ENCODE assay signal across 18 mouse cellular contexts in genomic region chr13:89735111-89735510, GRCm38 (mm10). TPM values are rescaled to one million over a fixed set of nuclear protein-coding genes. Genes with fewer than 3 reads are reported as not detected.
DNase-seq lines count a peak whose midpoint lies in the region; ATAC-seq and TF ChIP-seq lines count a peak whose summit lies in the region.
"Had no signal": no experiment of that assay in that cellular context is flagged by ENCODE, and none has a peak within 500 bp of the region (broad histone marks: within the 10 kb centered on the region; RNA-seq: fewer than 3 reads in every experiment).

No protein-coding gene starts in this region.

- intact Hi-C loops in heart, postnatal 36 days (cut with DNase I), result no loop called here

- no peak for TF ChIP-seq CTCF in heart, postnatal 0 days (IDR thresholded peaks at IDR 0.05; ENCODE audit: low read depth)

- peak overlapping the region; percentile 63 for H3K27ac ChIP-seq in heart, embryonic 12.5 days (ENCODE audit: poor library complexity, severe bottlenecking)
- no peak overlapping the region for H3K27ac ChIP-seq in kidney, embryonic 15.5 days
- peak overlapping the region; percentile 16 for H3K27ac ChIP-seq in heart, postnatal 0 days (ENCODE audit: low read depth)
- no peak overlapping the region for H3K27ac ChIP-seq in forebrain, embryonic 15.5 days (replicated peaks)
- H3K27ac ChIP-seq: hindbrain, embryonic 13.5 days; limb, embryonic 12.5 days; liver, embryonic 12.5 days; midbrain, embryonic 12.5 days; neural tube, embryonic 12.5 days had no signal

- WGBS in heart, embryonic 12.5 days, result 13% methylated on average over 5 of the region's 5 CpGs
- WGBS in kidney, embryonic 15.5 days, result 48% methylated on average over 5 of the region's 5 CpGs
- 15% methylated on average over 5 of the region's 5 CpGs for WGBS in heart, postnatal 0 days
- WGBS in forebrain, embryonic 15.5 days, result 74% methylated on average over 5 of the region's 5 CpGs

- H3K4me3 ChIP-seq in heart, embryonic 12.5 days, result no peak overlapping the region
- H3K4me3 ChIP-seq in kidney, embryonic 15.5 days (replicated peaks), result no peak overlapping the region
- H3K4me3 ChIP-seq in heart, postnatal 0 days (ENCODE audit: low read depth, low read length), result no peak overlapping the region
- no peak overlapping the region for H3K4me3 ChIP-seq in forebrain, embryonic 15.5 days
- H3K4me3 ChIP-seq: hindbrain, embryonic 13.5 days; limb, embryonic 12.5 days; liver, embryonic 12.5 days; midbrain, embryonic 12.5 days; neural tube, embryonic 12.5 days had no signal

- H3K4me2 ChIP-seq in heart, embryonic 12.5 days, result peak overlapping the region; percentile 40
- H3K4me2 ChIP-seq in kidney, embryonic 15.5 days, result no peak overlapping the region
- no peak overlapping the region for H3K4me2 ChIP-seq in heart, postnatal 0 days (ENCODE audit: low read depth, low read length)
- H3K4me2 ChIP-seq in forebrain, embryonic 15.5 days (replicated peaks), result no peak overlapping the region
- H3K4me2 ChIP-seq: hindbrain, embryonic 13.5 days; limb, embryonic 12.5 days; liver, embryonic 12.5 days; midbrain, embryonic 12.5 days; neural tube, embryonic 12.5 days had no signal

- no peak for TF ChIP-seq EP300 in heart, postnatal 0 days (IDR thresholded peaks at IDR 0.05; ENCODE audit: low read depth)

- no peaks in the 10 kb centered on the region for H3K27me3 ChIP-seq in heart, embryonic 12.5 days (replicated peaks)
- no peaks in the 10 kb centered on the region for H3K27me3 ChIP-seq in kidney, embryonic 15.5 days
- no peaks in the 10 kb centered on the region for H3K27me3 ChIP-seq in heart, postnatal 0 days (ENCODE audit: control insufficient read depth, insufficient read depth, low read length)
- no peaks in the 10 kb centered on the region for H3K27me3 ChIP-seq in forebrain, embryonic 15.5 days
- H3K27me3 ChIP-seq: hindbrain, embryonic 13.5 days; limb, embryonic 12.5 days; midbrain, embryonic 12.5 days; neural tube, embryonic 12.5 days had no signal

- H3K9ac ChIP-seq in heart, embryonic 12.5 days, result no peak overlapping the region
- no peak overlapping the region for H3K9ac ChIP-seq in kidney, embryonic 15.5 days
- no peak overlapping the region for H3K9ac ChIP-seq in heart, postnatal 0 days (replicated peaks; ENCODE audit: low read depth, low read length)
- H3K9ac ChIP-seq in forebrain, embryonic 15.5 days (replicated peaks), result no peak overlapping the region
- H3K9ac ChIP-seq: hindbrain, embryonic 13.5 days; limb, embryonic 12.5 days; liver, embryonic 12.5 days; midbrain, embryonic 12.5 days; neural tube, embryonic 12.5 days had no signal

- peaks cover 6% of the 10 kb centered on the region; the same call in 1 of the 2 replicates for H3K36me3 ChIP-seq in heart, embryonic 12.5 days
- 0 out of 2 replicates have a peak, but pooled peaks cover 6% of the 10 kb centered on the region for H3K36me3 ChIP-seq in kidney, embryonic 15.5 days
- no peaks in the 10 kb centered on the region for H3K36me3 ChIP-seq in heart, postnatal 0 days (replicated peaks; ENCODE audit: control insufficient read depth, insufficient read depth, low read length)
- no peaks in the 10 kb centered on the region for H3K36me3 ChIP-seq in forebrain, embryonic 15.5 days
- H3K36me3 ChIP-seq: hindbrain, embryonic 13.5 days; liver, embryonic 12.5 days; midbrain, embryonic 12.5 days; neural tube, embryonic 12.5 days had no signal

- no peak for DNase-seq in heart, postnatal 36 days
- DNase-seq in kidney, postnatal 14 days, result peak; percentile 7
- no peak for DNase-seq in heart, postnatal 0 days (ENCODE audit: low spot score)
- DNase-seq in lung, postnatal 14 days, result peak; percentile 19
- DNase-seq: cerebellum, adult 18-20 months; cerebellum, postnatal 25 days; embryo, embryonic 11 days; right cerebral cortex, postnatal 4 days; thymus, adult 2 months had no signal

- peaks cover 35% of the 10 kb centered on the region for H3K4me1 ChIP-seq in heart, embryonic 12.5 days (replicated peaks)
- peaks cover 13% of the 10 kb centered on the region for H3K4me1 ChIP-seq in kidney, embryonic 15.5 days
- no peaks in the 10 kb centered on the region; the same call in 1 of the 2 replicates for H3K4me1 ChIP-seq in heart, postnatal 0 days (ENCODE audit: control insufficient read depth, insufficient read depth)
- H3K4me1 ChIP-seq in forebrain, embryonic 15.5 days, result peaks cover 16% of the 10 kb centered on the region

- no peak for ATAC-seq in heart, embryonic 12.5 days (ENCODE audit: insufficient number of reproducible peaks, low FRiP score)
- no peak for ATAC-seq in kidney, embryonic 15.5 days (replicated peaks; ENCODE audit: low FRiP score)
- ATAC-seq in heart, postnatal 0 days (ENCODE audit: insufficient read depth, low read depth), result no peak
- ATAC-seq in forebrain, embryonic 15.5 days (replicated peaks), result no peak
- ATAC-seq: inflammation-experienced regulatory T-cells, adult 6 months; liver, embryonic 12.5 days had no signal

- H3K9me3 ChIP-seq in heart, embryonic 12.5 days (replicated peaks), result no peaks in the 10 kb centered on the region
- no peaks in the 10 kb centered on the region for H3K9me3 ChIP-seq in kidney, embryonic 15.5 days (replicated peaks)
- H3K9me3 ChIP-seq in heart, postnatal 0 days (replicated peaks; ENCODE audit: control insufficient read depth, low read length), result no peaks in the 10 kb centered on the region
- H3K9me3 ChIP-seq in forebrain, embryonic 15.5 days, result no peaks in the 10 kb centered on the region
- H3K9me3 ChIP-seq: hindbrain, embryonic 13.5 days; limb, embryonic 12.5 days; liver, embryonic 12.5 days; midbrain, embryonic 12.5 days; neural tube, embryonic 12.5 days had no signal

RNA-seq across cellular contexts. Expression of gene Vcan, which starts 7.2 kb away (rescaled TPM):
- 134 and 146 TPM in 2 replicates for polyA plus RNA-seq in heart, embryonic 12.5 days (2016; fragmentation: Nextera tagmentation; extraction: Ambion mirVana)
- total RNA-seq in heart, postnatal 36 days (2021), result 1 to 10 TPM; 8.5 to 9.7 TPM
- polyA plus RNA-seq in kidney, embryonic 15.5 days (2015; fragmentation: Nextera tagmentation; extraction: Ambion mirVana), result 73.2 and 73.8 TPM in 2 replicates
- 41.4 and 59.6 TPM in 2 replicates for total RNA-seq in heart, postnatal 0 days (2014; rRNA removed; ENCODE audit: low replicate concordance)
- polyA plus RNA-seq in heart, postnatal 0 days (2015; fragmentation: Nextera tagmentation; extraction: Ambion mirVana), result 14.6 and 14.7 TPM in 2 replicates
- 48.3 and 50.0 TPM in 2 replicates for polyA plus RNA-seq in forebrain, embryonic 15.5 days (2015; fragmentation: Nextera tagmentation; extraction: Ambion mirVana)

Comparison
In these comparisons a context has a peak if more than half of its experiments do, and no peak if none do; other contexts are left out.
1. H3K27ac ChIP-seq: peak in heart, embryonic 12.5 days (single experiment) and heart, postnatal 0 days (single experiment); none in kidney, embryonic 15.5 days (single experiment) and forebrain, embryonic 15.5 days (single experiment).
2. DNase-seq: peak in kidney, postnatal 14 days (single experiment) and lung, postnatal 14 days (single experiment); none in heart, postnatal 36 days (0 of 2) and heart, postnatal 0 days (single experiment).